Mouse (Mus musculus): ENCODE measurements around the gene Pycr1. TPM values are rescaled to one million over a fixed set of nuclear protein-coding genes. Genes with fewer than 3 reads are reported as not detected.

Pycr1 gene
- polyA plus RNA-seq, 1 experiment from 2014 or later = 29.9 TPM

- H3K9ac ChIP-seq (replicated peaks) = peak overlapping the region; percentile 81
- H3K9me3 ChIP-seq = no peaks in the 10 kb centered on the region
- H3K4me2 ChIP-seq = peak overlapping the region; percentile 90
- H3K27me3 ChIP-seq = no peaks in the 10 kb centered on the region
- WGBS = 41% methylated on average over 12 of the region's 12 CpGs
- H3K36me3 ChIP-seq = peaks cover 29% of the 10 kb centered on the region
- H3K27ac ChIP-seq = peak overlapping the region; percentile 91
- ATAC-seq (ENCODE audit: insufficient number of reproducible peaks, insufficient read depth, low FRiP score, low TSS enrichment, low read depth) = peak; percentile 11; the same call in 1 of the 2 replicates
- peak overlapping the region; percentile 75 for H3K4me3 ChIP-seq (replicated peaks)
- peaks cover 19% of the 10 kb centered on the region for H3K4me1 ChIP-seq (replicated peaks)
Observed at GRCm38 (mm10) chr11:120673594-120674122, 30.1 kb upstream of the Pycr1 start.

- peak within 1 kb of the TSS; percentile 90 for H3K4me2 ChIP-seq
- peak; percentile 96 for ATAC-seq (ENCODE audit: insufficient number of reproducible peaks, insufficient read depth, low FRiP score, low TSS enrichment, low read depth)
- H3K27ac ChIP-seq = peak within 1 kb of the TSS; percentile 91
- peak within 1 kb of the TSS; percentile 81 for H3K9ac ChIP-seq (replicated peaks)
- WGBS = 2% methylated on average over 80 of the region's 83 CpGs
- H3K27me3 ChIP-seq = no peaks in the 10 kb centered on the region
- peaks cover 19% of the 10 kb centered on the region for H3K4me1 ChIP-seq (replicated peaks)
- H3K9me3 ChIP-seq = no peaks in the 10 kb centered on the region
- peak within 1 kb of the TSS; percentile 75 for H3K4me3 ChIP-seq (replicated peaks)
- peaks cover 21% of the 10 kb centered on the region for H3K36me3 ChIP-seq
Observed at GRCm38 (mm10) chr11:120672687-120673593, 29.4 kb upstream of the Pycr1 start, which contains the start of gene Aspscr1. Gene Aspscr1, plus strand, starts transcription at chr11:120672973.

- H3K4me3 ChIP-seq (replicated peaks) = no peak overlapping the region
- H3K27ac ChIP-seq = no peak overlapping the region
- H3K4me1 ChIP-seq (replicated peaks) = peaks cover 15% of the 10 kb centered on the region
- no peak overlapping the region for H3K9ac ChIP-seq (replicated peaks)
- H3K27me3 ChIP-seq = peaks cover 29% of the 10 kb centered on the region
- 0 out of 2 replicates have a peak overlapping the region, but pooled peaks have one; percentile 17 for H3K4me2 ChIP-seq
- no peaks in the 10 kb centered on the region for H3K36me3 ChIP-seq
- 1% methylated on average over 3 of the region's 3 CpGs for WGBS
- no peaks in the 10 kb centered on the region for H3K9me3 ChIP-seq
- no peak for ATAC-seq (ENCODE audit: insufficient number of reproducible peaks, insufficient read depth, low FRiP score, low TSS enrichment, low read depth)
Observed at GRCm38 (mm10) chr11:120666617-120667016, 23.0 kb upstream of the Pycr1 start.

DNA sequence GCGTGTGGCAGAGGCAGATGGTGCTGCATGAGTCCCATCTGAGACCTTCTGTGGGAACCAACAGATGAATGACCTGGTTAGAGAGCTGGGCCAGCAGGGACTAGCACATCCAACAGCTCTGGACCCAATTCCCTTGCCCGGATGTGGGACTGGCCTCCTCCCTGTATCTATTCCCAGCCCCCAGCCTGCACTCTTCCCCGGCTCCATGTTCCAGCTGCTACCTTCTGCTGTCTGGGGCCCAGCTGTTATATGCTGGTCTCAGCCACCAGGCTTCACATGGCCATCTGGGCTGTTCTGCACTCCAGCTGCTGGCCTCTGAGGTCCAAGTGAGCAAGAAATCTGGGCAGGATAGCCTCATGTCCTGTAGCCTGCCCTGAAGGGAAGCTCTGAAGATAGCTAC is 21.8 kb upstream of the Pycr1 start:
- ATAC-seq (ENCODE audit: insufficient number of reproducible peaks, insufficient read depth, low FRiP score, low TSS enrichment, low read depth) = no peak
- H3K4me2 ChIP-seq = no peak overlapping the region
- H3K9ac ChIP-seq (replicated peaks) = no peak overlapping the region
- peaks cover 26% of the 10 kb centered on the region for H3K4me1 ChIP-seq (replicated peaks)
- H3K4me3 ChIP-seq (replicated peaks) = no peak overlapping the region
- 66% methylated on average over 3 of the region's 3 CpGs for WGBS
- peaks cover 41% of the 10 kb centered on the region for H3K27me3 ChIP-seq
- no peak overlapping the region for H3K27ac ChIP-seq
- no peaks in the 10 kb centered on the region for H3K9me3 ChIP-seq
- no peaks in the 10 kb centered on the region for H3K36me3 ChIP-seq

- no peaks in the 10 kb centered on the region for H3K9me3 ChIP-seq
- H3K4me2 ChIP-seq = no peak overlapping the region
- H3K4me1 ChIP-seq (replicated peaks) = peaks cover 41% of the 10 kb centered on the region
- no peak overlapping the region for H3K4me3 ChIP-seq (replicated peaks)
- ATAC-seq (ENCODE audit: insufficient number of reproducible peaks, insufficient read depth, low FRiP score, low TSS enrichment, low read depth) = no peak
- H3K27me3 ChIP-seq = peaks cover 58% of the 10 kb centered on the region
- H3K27ac ChIP-seq = no peak overlapping the region
- H3K36me3 ChIP-seq = no peaks in the 10 kb centered on the region
- no peak overlapping the region for H3K9ac ChIP-seq (replicated peaks)
- WGBS = 91% methylated on average over 5 of the region's 5 CpGs
Observed at GRCm38 (mm10) chr11:120663714-120664113, 20.1 kb upstream of the Pycr1 start.

GRCm38 (mm10) chr11:120662759-120663158 is 19.2 kb upstream of the Pycr1 start:
- H3K9ac ChIP-seq (replicated peaks) = no peak overlapping the region
- peaks cover 41% of the 10 kb centered on the region for H3K4me1 ChIP-seq (replicated peaks)
- no peak overlapping the region for H3K27ac ChIP-seq
- H3K9me3 ChIP-seq = no peaks in the 10 kb centered on the region
- ATAC-seq (ENCODE audit: insufficient number of reproducible peaks, insufficient read depth, low FRiP score, low TSS enrichment, low read depth) = no peak
- H3K36me3 ChIP-seq = no peaks in the 10 kb centered on the region
- no peak overlapping the region for H3K4me3 ChIP-seq (replicated peaks)
- peaks cover 67% of the 10 kb centered on the region for H3K27me3 ChIP-seq
- no peak overlapping the region for H3K4me2 ChIP-seq
- 78% methylated on average over 6 of the region's 6 CpGs for WGBS

DNA sequence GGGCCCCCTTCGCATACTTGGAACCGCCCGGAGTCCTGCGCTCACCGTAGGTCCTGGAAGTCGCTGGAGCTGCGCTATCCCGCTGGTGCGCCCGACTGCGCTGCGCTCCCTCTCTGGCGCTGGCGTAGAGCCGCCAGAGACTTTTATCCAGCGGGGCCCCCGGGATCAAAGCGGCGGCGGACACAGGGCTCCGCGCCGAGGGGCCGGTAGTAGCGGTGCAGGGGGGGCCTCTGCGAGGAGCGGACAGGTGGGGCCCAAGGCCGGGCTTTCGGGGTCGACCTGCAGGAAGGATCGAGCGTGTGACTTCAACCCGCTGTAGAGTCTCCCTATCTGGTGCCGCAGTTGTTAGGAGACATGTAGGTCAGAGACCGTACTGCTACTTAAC is 17.5 kb upstream of the Pycr1 start, which contains the start of gene Notum:
Notum (minus strand) TSS at position 100 of the 385 bp plus-strand sequence.
- WGBS = under 1% methylated on average over 35 of the region's 35 CpGs
- no peak for ATAC-seq (ENCODE audit: insufficient number of reproducible peaks, insufficient read depth, low FRiP score, low TSS enrichment, low read depth)
- Histone ChIP-seq H3K4me3 (replicated peaks) (peak within 1 kb of the TSS; percentile 52), H3K9ac (replicated peaks) (peak within 1 kb of the TSS; percentile 59), H3K36me3 (no peaks in the 10 kb centered on the region), H3K27me3 (peaks cover 81% of the 10 kb centered on the region), H3K4me1 (replicated peaks) (peaks cover 32% of the 10 kb centered on the region), H3K9me3 (no peaks in the 10 kb centered on the region), H3K4me2 (peak within 1 kb of the TSS; percentile 76), H3K27ac (no peak within 1 kb of the TSS)

- Histone ChIP-seq H3K36me3 (no peaks in the 10 kb centered on the region), H3K9ac (replicated peaks) (peak overlapping the region; percentile 59), H3K4me3 (replicated peaks) (peak overlapping the region; percentile 52), H3K9me3 (no peaks in the 10 kb centered on the region), H3K27me3 (peaks cover 81% of the 10 kb centered on the region), H3K27ac (no peak overlapping the region), H3K4me2 (peak overlapping the region; percentile 76), H3K4me1 (replicated peaks) (peaks cover 30% of the 10 kb centered on the region)
- peak; percentile 60; the same call in 1 of the 2 replicates for ATAC-seq (ENCODE audit: insufficient number of reproducible peaks, insufficient read depth, low FRiP score, low TSS enrichment, low read depth)
- whole genome bisulfite sequencing = under 1% methylated on average over 93 of the region's 95 CpGs
Observed at GRCm38 (mm10) chr11:120660301-120661075, 16.9 kb upstream of the Pycr1 start.

GRCm38 (mm10) chr11:120659509-120660300 is 16.1 kb upstream of the Pycr1 start:
- Histone ChIP-seq H3K27me3 (peaks cover 76% of the 10 kb centered on the region), H3K4me3 (replicated peaks) (peak overlapping the region; percentile 52), H3K4me1 (replicated peaks) (peaks cover 26% of the 10 kb centered on the region), H3K27ac (no peak overlapping the region), H3K9me3 (no peaks in the 10 kb centered on the region), H3K9ac (replicated peaks) (peak overlapping the region; percentile 59), H3K36me3 (no peaks in the 10 kb centered on the region), H3K4me2 (peak overlapping the region; percentile 76)
- ATAC-seq (ENCODE audit: insufficient number of reproducible peaks, insufficient read depth, low FRiP score, low TSS enrichment, low read depth) = no peak
- 2% methylated on average over 50 of the region's 50 CpGs for WGBS

DNA sequence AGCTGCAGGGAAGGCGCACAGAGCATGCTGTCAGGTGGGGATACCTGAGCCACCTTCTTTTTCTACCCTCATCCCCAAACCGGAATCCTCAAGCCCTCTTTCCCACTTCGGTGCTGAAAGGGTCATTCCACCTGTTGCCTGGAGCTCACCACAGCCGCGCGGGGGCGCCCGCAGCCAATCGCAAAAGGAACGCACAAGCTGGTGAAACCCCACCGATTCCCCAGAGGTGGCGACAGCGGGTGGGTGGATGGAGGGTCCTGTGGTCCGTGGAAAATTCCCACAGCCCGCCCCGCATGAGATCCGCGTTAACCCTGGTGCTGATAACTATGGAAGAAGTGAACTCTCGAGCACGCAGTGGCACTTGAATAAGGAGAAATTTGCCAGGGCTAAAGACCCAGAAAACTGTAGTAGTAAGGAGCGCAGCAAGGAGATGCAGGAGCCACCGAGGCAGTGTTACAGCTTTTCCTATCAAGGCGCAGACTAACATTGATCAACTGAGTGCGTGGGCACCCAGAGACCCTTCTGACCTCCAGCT is 15.4 kb upstream of the Pycr1 start:
- Histone ChIP-seq H3K4me3 (replicated peaks) (peak overlapping the region; percentile 52), H3K36me3 (no peaks in the 10 kb centered on the region), H3K27me3 (peaks cover 78% of the 10 kb centered on the region), H3K9ac (replicated peaks) (no peak overlapping the region), H3K27ac (no peak overlapping the region), H3K4me1 (replicated peaks) (peaks cover 26% of the 10 kb centered on the region), H3K4me2 (peak overlapping the region; percentile 76), H3K9me3 (no peaks in the 10 kb centered on the region)
- ATAC-seq (ENCODE audit: insufficient number of reproducible peaks, insufficient read depth, low FRiP score, low TSS enrichment, low read depth) = no peak
- WGBS = 4% methylated on average over 24 of the region's 24 CpGs

Measured in limb, embryonic 12.5 days (tissue).